Mouse (Mus musculus) adrenal gland, adult (tissue): Measurements from ENCODE around the gene Olfr688.
A peak's percentile ranks its signal among the peaks of the same experiment; 100 is the strongest.

Source experiments
- DNase-seq, 2 experiments: peaks; one replicate each; pipeline ENCODE4 v3.0.0; 2022 to 2023; ENCODE audit warnings: low spot score in 1 of 2; ENCODE audit not compliant: inconsistent age in 2 of 2

Olfr688 gene

DNA sequence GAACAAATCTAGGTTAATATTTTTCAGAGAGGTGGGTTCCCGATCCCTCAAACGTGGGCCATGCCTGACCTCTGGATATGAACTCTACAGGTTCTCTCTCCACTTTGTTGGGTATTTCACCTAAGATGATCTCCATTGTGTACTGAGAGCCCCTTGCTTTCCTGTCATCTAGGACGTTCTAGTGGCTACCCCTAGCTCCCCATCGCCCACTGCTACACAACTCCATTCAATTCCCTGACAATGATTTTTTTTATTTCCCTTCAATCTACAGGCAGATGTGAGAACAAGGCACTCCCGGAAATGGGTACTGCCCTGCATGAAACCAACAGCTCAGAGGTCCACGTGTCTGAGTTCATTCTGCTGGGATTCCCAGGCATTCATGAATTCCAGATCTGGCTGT lies at the start of gene Olfr688:
Gene Olfr688 (plus strand): TSS at position 301 of the 400 bp plus-strand sequence.
- DNase-seq: no peak

- DNase-seq: no peak
These were observed 40.2 kb upstream of the Olfr688 start for GRCm38 (mm10) chr7:105247671-105248070.

DNA sequence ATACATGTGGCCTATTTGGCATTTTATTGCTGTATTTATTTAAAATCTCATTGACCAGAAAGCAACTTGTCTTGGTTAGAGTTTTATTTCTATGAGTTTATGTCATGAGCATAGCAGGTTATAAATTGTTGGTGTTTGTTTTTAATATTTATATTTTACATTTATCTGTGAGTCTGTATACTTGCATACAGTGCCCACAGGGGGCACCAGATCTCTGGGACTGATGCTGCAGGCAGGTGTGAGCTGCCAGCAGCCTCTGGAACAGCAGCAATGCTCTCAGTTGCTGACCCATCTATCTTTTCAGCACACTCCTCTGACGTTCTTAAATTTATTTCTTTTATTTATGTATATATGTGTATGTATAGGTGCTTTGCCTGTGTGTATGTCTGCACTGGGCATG lies 39.7 kb upstream of the Olfr688 start:
- DNase-seq: no peak

DNA sequence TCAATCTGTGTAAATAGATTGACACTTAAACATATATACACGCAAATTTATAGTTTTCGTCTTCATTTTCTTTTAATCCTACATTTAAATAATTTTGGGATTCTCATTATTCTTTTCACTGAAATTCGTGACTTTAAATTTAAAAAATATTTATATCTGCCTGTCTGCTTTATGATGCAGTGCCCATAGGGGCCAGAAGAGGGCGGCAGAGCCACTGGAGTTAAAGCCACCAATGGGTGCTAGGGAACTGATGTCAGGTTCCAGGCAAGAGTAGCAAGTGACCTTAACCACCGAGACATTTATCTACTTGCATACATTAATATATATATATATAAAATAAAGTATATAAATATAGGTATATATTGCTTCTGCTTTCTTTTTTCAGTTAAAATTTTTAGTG lies 31.2 kb upstream of the Olfr688 start:
- DNase-seq: peak; percentile 19 to 54

DNA sequence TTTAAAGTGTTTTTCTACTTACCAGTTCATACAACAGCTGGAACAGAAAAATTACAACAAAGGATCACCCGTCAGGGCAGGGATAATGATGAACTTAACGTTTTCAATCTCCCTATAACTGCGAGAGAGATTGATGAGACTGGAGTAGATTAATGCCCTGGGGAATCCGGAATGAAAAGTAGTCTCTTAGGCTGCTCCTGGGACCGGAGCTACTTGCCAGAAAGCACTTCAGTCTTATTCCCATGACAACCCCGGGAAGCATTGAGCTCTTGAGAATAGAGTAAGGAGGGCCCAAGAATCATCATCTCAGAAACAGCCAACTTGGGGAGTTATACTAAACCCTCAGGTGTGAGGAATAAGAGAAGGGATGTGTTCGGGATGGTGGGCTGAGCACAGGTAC lies 15.5 kb upstream of the Olfr688 start:
- DNase-seq: no peak

GRCm38 (mm10) chr7:105290051-105290450 lies 2.2 kb downstream of the Olfr688 start:
- no peak for DNase-seq

DNA sequence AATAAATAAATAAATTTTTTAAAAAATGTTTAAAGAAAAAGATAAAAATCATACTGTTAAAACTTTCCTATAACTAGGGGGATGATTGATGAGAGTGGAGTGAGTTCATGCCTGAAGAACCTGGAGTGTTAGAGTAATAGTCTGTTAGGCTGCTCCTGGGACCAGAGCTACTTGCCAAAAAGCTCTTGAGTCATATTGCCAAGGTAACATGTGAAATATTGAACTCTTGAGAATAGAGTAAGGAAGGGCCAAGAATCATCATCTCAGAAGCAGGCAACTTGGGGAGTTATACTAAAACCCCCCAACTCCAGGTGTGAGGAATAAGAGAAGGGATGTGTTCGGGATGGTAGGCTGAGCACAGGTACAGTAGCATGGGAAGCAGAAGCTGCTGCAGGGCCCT lies 23.0 kb downstream of the Olfr688 start, which contains the start of gene Olfr689:
Gene Olfr689 (plus strand): TSS at position 301 of the 400 bp plus-strand sequence.
- DNase-seq: no peak

- no peak for DNase-seq
These were observed 37.4 kb downstream of the Olfr688 start for GRCm38 (mm10) chr7:105325302-105325701.

- no peak for DNase-seq
These were observed 46.1 kb downstream of the Olfr688 start, which contains the start of gene Olfr690 for GRCm38 (mm10) chr7:105334004-105334403. Olfr690 (minus strand) TSS chr7:105334104.
